26 mouse cellular contexts compared by ENCODE assay signal in genomic region chr10:54087346-54087745, GRCm38 (mm10). TPM values are rescaled to one million over a fixed set of nuclear protein-coding genes. Genes with fewer than 3 reads are reported as not detected.
DNase-seq lines count a peak whose midpoint lies in the region; ATAC-seq and TF ChIP-seq lines count a peak whose summit lies in the region.
"Had no signal": no experiment of that assay in that cellular context is flagged by ENCODE, and none has a peak within 500 bp of the region (broad histone marks: within the 10 kb centered on the region; RNA-seq: fewer than 3 reads in every experiment).

No protein-coding gene starts in this region.

- DNase-seq in 3134 (ENCODE audit: extremely low read depth, insufficient read length, low spot score) (peak; percentile 12), 3T3-L1 (ENCODE audit: low read depth, low spot score) (peak; percentile 79), Patski (ENCODE audit: low read depth, low spot score) (no peak)
- peak; percentile 70 for DNase-seq in Muller cell, postnatal 12 days (ENCODE audit: inconsistent ontology term)
- DNase-seq in right cerebral cortex, postnatal 14 days, result no peak
- no peak for DNase-seq in cerebellum, adult 18-20 months
- DNase-seq: adrenal gland, adult 2 months; adrenal gland, postnatal 10 days; adrenal gland, postnatal 25 days; cerebellum, adult 11 months; cerebellum, adult 2 months; cerebellum, adult 9-10 months; cerebellum, postnatal 10 days; cerebellum, postnatal 36 days; embryo, embryonic 11 days had no signal

- TF ChIP-seq CTCF in Patski (IDR thresholded peaks at IDR 0.05), result no peak

- H3K27me3 ChIP-seq in Patski, result no peaks in the 10 kb centered on the region
- H3K27me3 ChIP-seq in heart, embryonic 12.5 days (replicated peaks), result no peaks in the 10 kb centered on the region
- H3K27me3 ChIP-seq: CH12.LX; embryonic facial prominence, embryonic 13.5 days; embryonic facial prominence, embryonic 15.5 days; forebrain, embryonic 12.5 days had no signal

- H3K4me3 ChIP-seq in heart, embryonic 12.5 days, result no peak overlapping the region
- H3K4me3 ChIP-seq: embryonic facial prominence, embryonic 13.5 days; embryonic facial prominence, embryonic 15.5 days; erythroblast, embryonic 14.5 days; forebrain, embryonic 10.5 days; forebrain, embryonic 12.5 days had no signal

- no peak overlapping the region for H3K4me2 ChIP-seq in heart, embryonic 12.5 days
- H3K4me2 ChIP-seq: embryonic facial prominence, embryonic 13.5 days; embryonic facial prominence, embryonic 15.5 days; forebrain, embryonic 12.5 days had no signal

- in situ Hi-C loops in Patski (cut with MboI; ENCODE audit: low pct_unique_long_range_greater_than_20kb), result no loop called here

- WGBS in heart, embryonic 12.5 days, result 77% methylated on average over 3 of the region's 3 CpGs

- H3K9me3 ChIP-seq in heart, embryonic 12.5 days (replicated peaks), result no peaks in the 10 kb centered on the region
- H3K9me3 ChIP-seq: embryonic facial prominence, embryonic 13.5 days; embryonic facial prominence, embryonic 15.5 days; forebrain, embryonic 10.5 days; forebrain, embryonic 12.5 days; G1E had no signal

- no peaks in the 10 kb centered on the region for H3K4me1 ChIP-seq in heart, embryonic 12.5 days (replicated peaks)
- H3K4me1 ChIP-seq: embryonic facial prominence, embryonic 13.5 days; embryonic facial prominence, embryonic 15.5 days; forebrain, embryonic 10.5 days; forebrain, embryonic 12.5 days had no signal

- H3K9ac ChIP-seq in heart, embryonic 12.5 days, result no peak overlapping the region
- H3K9ac ChIP-seq: embryonic facial prominence, embryonic 13.5 days; embryonic facial prominence, embryonic 15.5 days; forebrain, embryonic 12.5 days had no signal

- CTCF ChIA-PET in Patski (lab: Charles Lee), result no interaction called here

- ATAC-seq in Patski, result peak; percentile 88
- no peak for ATAC-seq in heart, embryonic 12.5 days (ENCODE audit: insufficient number of reproducible peaks, low FRiP score)
- ATAC-seq: CD4-positive, CD25-positive, alpha-beta regulatory T cell, adult 4 months; forebrain, embryonic 14.5 days; forebrain, embryonic 16.5 days had no signal

- no peak overlapping the region for H3K27ac ChIP-seq in heart, embryonic 12.5 days (ENCODE audit: poor library complexity, severe bottlenecking)
- H3K27ac ChIP-seq: embryonic facial prominence, embryonic 13.5 days; embryonic facial prominence, embryonic 15.5 days; forebrain, embryonic 10.5 days; forebrain, embryonic 12.5 days had no signal

- H3K36me3 ChIP-seq in heart, embryonic 12.5 days, result no peaks in the 10 kb centered on the region
- H3K36me3 ChIP-seq: embryonic facial prominence, embryonic 13.5 days; embryonic facial prominence, embryonic 15.5 days; forebrain, embryonic 10.5 days; forebrain, embryonic 12.5 days; G1E had no signal

- POLR2A ChIA-PET in Patski (lab: Charles Lee), result no interaction called here

RNA-seq across cellular contexts. Expression of gene Man1a, which starts 10.9 kb away (rescaled TPM):
- 8.5 TPM for polyA plus RNA-seq in Patski (2021)
- polyA plus RNA-seq in heart, embryonic 12.5 days (2016; fragmentation: Nextera tagmentation; extraction: Ambion mirVana), result 9.4 and 10.6 TPM in 2 replicates

Comparison
In these comparisons a context has a peak if more than half of its experiments do, and no peak if none do; other contexts are left out.
1. DNase-seq: peak in 3134 (single experiment), 3T3-L1 (single experiment) and Muller cell, postnatal 12 days (single experiment); none in Patski (single experiment), right cerebral cortex, postnatal 14 days (single experiment) and cerebellum, adult 18-20 months (0 of 2).